Mouse (Mus musculus): Measurements from ENCODE around the gene Baiap3. TPM values are rescaled to one million over a fixed set of nuclear protein-coding genes. Genes with fewer than 3 reads are reported as not detected.

Baiap3 gene
- 30.7 TPM for polyA plus RNA-seq (2017; shearing (Covaris generic))

DNA sequence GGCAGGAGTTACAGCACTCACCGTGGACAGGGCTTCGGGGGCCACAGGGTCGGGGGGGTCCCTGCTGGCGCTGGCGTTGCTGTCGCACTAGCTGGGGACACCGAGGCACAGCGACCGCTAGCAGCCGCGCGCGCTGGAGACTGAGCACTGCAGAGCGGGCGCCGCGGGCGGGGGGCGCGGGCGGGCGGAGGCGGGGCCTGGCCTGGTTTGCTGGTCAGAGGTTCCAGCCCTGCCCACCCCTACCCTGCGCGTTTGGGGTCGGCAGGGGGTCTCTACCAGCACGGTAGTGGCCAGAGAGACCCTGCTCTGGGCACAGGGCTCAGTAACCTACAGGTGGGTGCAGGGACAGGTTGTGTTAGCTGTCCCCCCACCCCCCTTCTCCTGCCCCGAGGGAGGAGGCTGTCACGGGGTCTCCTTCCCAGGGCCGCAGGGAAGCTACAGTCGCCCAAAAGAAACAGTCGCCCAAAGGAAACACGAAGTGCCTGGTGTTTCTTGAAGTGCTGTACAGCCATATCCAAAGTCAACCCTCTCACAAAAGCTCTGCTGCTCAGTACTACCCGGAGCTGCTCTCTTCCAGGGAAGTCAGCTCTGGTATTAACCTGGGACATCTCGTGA is at the start of gene Baiap3:
Baiap3 (minus strand) TSS at position 225 of the 615 bp plus-strand sequence.

DNA sequence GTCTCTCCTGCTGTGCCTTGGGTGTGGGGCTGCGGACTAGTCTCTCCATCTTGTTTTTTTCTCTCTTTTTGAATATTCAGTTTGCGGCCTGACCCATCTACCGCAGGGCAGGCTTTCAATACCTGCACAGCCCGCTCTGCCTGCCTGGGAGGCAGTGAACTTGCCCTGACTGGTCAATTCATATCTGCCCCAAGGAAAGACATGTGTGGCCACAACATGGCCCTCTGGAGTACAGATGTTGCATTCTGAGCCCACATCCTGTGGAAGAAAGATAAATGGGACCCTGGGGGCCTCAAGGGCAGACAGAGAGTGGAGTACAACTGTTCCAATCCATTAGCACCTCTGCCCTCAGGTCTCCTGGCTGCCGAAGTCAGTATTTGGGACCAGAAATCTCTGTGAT is 41.9 kb upstream of the Baiap3 start, which contains the start of gene Prss34:
Prss34 (plus strand) TSS at position 301 of the 400 bp plus-strand sequence.

DNA sequence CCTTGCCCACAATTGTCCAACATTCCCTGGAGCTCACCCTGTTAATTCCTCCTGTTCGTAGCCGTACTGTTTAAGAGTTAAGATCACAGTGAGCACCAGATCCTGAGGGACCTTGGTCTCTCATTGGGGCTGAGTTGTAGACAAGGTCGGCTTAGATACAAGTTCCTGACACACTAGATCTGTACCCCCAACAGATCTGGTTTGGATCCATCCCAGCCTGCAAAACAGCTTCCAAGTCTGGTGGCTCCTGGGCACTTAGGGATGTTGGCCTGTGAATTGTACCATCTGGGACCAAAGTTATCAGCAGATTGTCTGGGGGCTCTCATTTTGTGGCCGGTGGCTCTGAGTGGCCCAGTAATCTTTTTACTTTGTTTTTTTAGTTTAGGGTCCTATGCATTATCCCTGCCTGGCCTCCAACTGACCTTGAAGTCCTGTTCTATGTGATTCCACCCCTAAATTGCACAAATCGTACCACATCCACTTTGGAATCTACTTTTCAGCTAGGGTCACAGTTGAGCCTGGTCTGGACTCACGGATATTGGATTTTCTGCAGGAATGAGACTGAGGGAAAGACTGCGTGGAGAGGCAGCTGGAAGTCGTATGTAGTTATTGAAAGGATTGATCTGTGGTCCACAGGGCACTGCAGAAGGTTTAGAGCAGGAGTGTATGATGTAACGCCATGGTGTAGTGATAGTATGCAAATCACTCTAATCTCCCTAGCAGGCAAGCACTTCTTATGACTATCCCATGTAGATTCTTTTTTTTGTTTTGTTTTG is 18.6 kb upstream of the Baiap3 start, which contains the start of gene Ube2i:
Ube2i (minus strand) TSS at position 52 of the 776 bp plus-strand sequence.

DNA sequence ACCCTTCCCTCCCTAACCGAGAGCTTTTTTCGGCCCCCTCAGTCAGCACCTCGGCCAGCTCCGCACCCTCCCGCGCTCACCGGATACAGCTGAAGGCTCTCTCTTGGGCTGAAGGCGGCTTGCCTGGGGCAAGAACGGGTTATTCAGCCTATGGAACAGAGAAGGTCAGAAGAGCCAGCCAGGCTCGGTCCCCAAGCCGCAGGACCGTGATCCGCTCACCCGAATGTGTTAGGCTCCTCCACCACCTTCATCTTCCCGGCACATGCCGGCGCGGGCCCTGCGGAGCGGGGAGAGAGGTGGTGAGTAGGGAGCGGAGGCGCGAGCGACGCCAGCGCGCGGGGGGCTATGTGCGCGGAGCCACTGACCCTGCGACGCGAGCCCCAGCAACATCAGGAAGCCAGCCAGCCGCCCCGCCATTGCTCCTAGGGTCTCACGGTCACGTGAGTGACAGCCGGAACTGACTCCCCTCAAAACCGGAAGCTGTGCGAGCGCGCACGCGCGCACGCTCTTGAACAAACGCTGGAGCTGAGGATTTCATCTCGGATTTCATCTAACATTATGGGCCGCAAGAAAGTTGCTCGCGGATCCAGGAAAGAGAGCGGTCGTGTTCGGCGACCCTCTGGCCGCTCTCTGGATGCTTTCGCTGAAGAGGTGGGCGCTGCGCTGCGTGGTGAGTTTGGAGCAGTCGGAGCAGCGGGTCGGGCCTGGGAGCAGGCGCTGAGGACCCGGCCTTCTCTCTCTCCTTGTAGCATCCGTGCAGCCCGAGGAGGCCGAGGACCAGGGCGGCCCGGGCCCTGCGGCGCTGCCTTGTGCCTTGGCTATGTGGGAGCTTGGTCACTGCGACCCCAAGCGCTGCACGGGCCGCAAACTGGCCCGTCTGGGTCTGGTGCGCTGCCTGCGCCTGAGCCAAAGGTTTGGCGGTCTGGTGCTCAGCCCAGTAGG is 16.2 kb downstream of the Baiap3 start, which contains the start of the genes Gnptg and Tsr3:
Gnptg (minus strand) TSS at position 430 of the 942 bp plus-strand sequence.
Tsr3 (plus strand) TSS at position 476 of the 942 bp plus-strand sequence.

Other genes with a start within 250 kb of the Baiap3 start
- gene Cramp1l, start 240.6 kb downstream of the Baiap3 start, polyA plus RNA-seq (2017; shearing (Covaris generic)): 3.3 TPM
- 26.0 TPM for gene Ift140, start 240.3 kb downstream of the Baiap3 start, polyA plus RNA-seq (2017; shearing (Covaris generic))
- 1.3 TPM for gene Tmem204, start 172.8 kb downstream of the Baiap3 start, polyA plus RNA-seq (2017; shearing (Covaris generic))
- 39.0 TPM for gene Telo2, start 140.4 kb downstream of the Baiap3 start, polyA plus RNA-seq (2017; shearing (Covaris generic))
- not detected for gene Ptx4, start 135.6 kb downstream of the Baiap3 start, polyA plus RNA-seq (2017; shearing (Covaris generic))
- 49.9 TPM for gene Clcn7, start 123.0 kb downstream of the Baiap3 start, polyA plus RNA-seq (2017; shearing (Covaris generic))
- not detected for gene Ccdc154, start 93.9 kb downstream of the Baiap3 start, polyA plus RNA-seq (2017; shearing (Covaris generic))
- gene Gm38655, start 80.9 kb downstream of the Baiap3 start, polyA plus RNA-seq (2017; shearing (Covaris generic)): not detected
- gene BC003965, start 71.8 kb downstream of the Baiap3 start, polyA plus RNA-seq (2017; shearing (Covaris generic)): 32.7 TPM
- 44.1 TPM for gene Unkl, start 68.0 kb downstream of the Baiap3 start, polyA plus RNA-seq (2017; shearing (Covaris generic))
- gene Gnptg, start 16.2 kb downstream of the Baiap3 start, polyA plus RNA-seq (2017; shearing (Covaris generic)): 106 TPM
- 34.7 TPM for gene Tsr3, start 16.2 kb downstream of the Baiap3 start, polyA plus RNA-seq (2017; shearing (Covaris generic))
- 541 TPM for gene Ube2i, start 18.3 kb upstream of the Baiap3 start, polyA plus RNA-seq (2017; shearing (Covaris generic))
- gene Prss34, start 42.0 kb upstream of the Baiap3 start, polyA plus RNA-seq (2017; shearing (Covaris generic)): not detected
- gene Prss28, start 52.3 kb upstream of the Baiap3 start, polyA plus RNA-seq (2017; shearing (Covaris generic)): not detected
- not detected for gene Prss29, start 62.3 kb upstream of the Baiap3 start, polyA plus RNA-seq (2017; shearing (Covaris generic))
- gene Tpsab1, start 89.2 kb upstream of the Baiap3 start, polyA plus RNA-seq (2017; shearing (Covaris generic)): not detected
- gene Tpsb2, start 109.9 kb upstream of the Baiap3 start, polyA plus RNA-seq (2017; shearing (Covaris generic)): not detected
- not detected for gene Tpsg1, start 112.9 kb upstream of the Baiap3 start, polyA plus RNA-seq (2017; shearing (Covaris generic))
- not detected for gene Cacna1h, start 177.4 kb upstream of the Baiap3 start, polyA plus RNA-seq (2017; shearing (Covaris generic))
- not detected for gene Tekt4, start 198.3 kb upstream of the Baiap3 start, polyA plus RNA-seq (2017; shearing (Covaris generic))
- not detected for gene Sstr5, start 240.9 kb upstream of the Baiap3 start, polyA plus RNA-seq (2017; shearing (Covaris generic))